Mouse (Mus musculus) heart, postnatal 0 days (tissue): ENCODE measurements around the gene Olfr1053.
"Not testable (repeated sequence)": the region's sequence is repeated elsewhere in the genome, so short reads cannot be mapped to it uniquely, and the experiment has no call there.

ENCODE experiments used
- CTCF ChIP-seq: IDR thresholded peaks from 2 replicates; pipeline ENCODE4 v1.5.1; 2016; ENCODE audit warnings: antibody characterized with exemption, control low read depth, low read depth
- EP300 ChIP-seq: IDR thresholded peaks from 2 replicates; pipeline ENCODE4 v1.6.1; 2016; ENCODE audit warnings: antibody characterized with exemption, low read depth

- not testable (repeated sequence) for TF ChIP-seq CTCF, EP300
Measured at GRCm38 (mm10) chr2:86351751-86352150, 36.7 kb upstream of the Olfr1053 start.
